Comparison of ENCODE assay signal across 8 mouse cellular contexts in the genomic region with DNA sequence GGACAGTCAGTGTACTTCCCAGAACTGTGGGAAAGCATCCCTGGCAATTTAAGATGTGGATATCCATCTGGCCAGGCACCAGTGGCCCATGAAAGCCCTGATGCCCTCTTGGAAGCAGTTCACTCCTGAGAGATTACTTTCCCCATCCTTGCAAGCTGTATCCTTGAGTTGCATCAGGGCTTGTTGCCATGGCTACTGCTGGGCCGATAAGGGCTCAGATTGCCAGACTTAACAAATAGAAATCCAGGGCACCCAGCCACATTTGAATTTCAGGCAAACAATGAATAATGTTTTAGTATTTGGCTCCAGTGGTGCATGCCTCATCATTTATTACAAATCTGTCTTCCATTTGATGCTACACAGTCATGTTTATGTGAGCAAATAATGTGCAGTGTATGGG.
A peak's percentile ranks its signal among the peaks of the same experiment; 100 is the strongest.
DNase-seq lines count a peak whose midpoint lies in the region; ATAC-seq lines count a peak whose summit lies in the region.
"Had no signal": no experiment of that assay in that cellular context is flagged by ENCODE, and none has a peak within 500 bp of the region (broad histone marks: within the 10 kb centered on the region; RNA-seq: fewer than 3 reads in every experiment).

No protein-coding gene starts in this region.

- peak; percentile 35 to 40 for DNase-seq in left cerebral cortex, postnatal 10 days (ENCODE audit: extremely low spot score in 1 of 2, low spot score in 2 of 2)
- DNase-seq in left cerebral cortex, adult 11 months (ENCODE audit: low spot score), result no peak
- peak; percentile 46 for DNase-seq in adipocyte (ENCODE audit: low spot score)
- peak; percentile 61 for DNase-seq in adrenal gland, postnatal 25 days
- DNase-seq in liver, embryonic 13.5 days, result no peak
- no peak for DNase-seq in thymus, postnatal 25 days
- DNase-seq: lung, embryonic 14.5 days had no signal

- peak overlapping the region; percentile 72 for H3K9ac ChIP-seq in liver, embryonic 13.5 days
- H3K9ac ChIP-seq: lung, embryonic 14.5 days had no signal

- intact Hi-C loops in left cerebral cortex, postnatal 10 days (cut with DNase I), result no loop called here

- H3K27me3 ChIP-seq in liver, embryonic 13.5 days, result no peaks in the 10 kb centered on the region

- peak overlapping the region; percentile 97 for H3K27ac ChIP-seq in liver, embryonic 13.5 days

- ATAC-seq in liver, embryonic 13.5 days (ENCODE audit: low read depth), result no peak
- no peak for ATAC-seq in activated CD4-positive, CD25-positive, alpha-beta regulatory T cell, adult 4 months

- H3K4me1 ChIP-seq in liver, embryonic 13.5 days (replicated peaks), result peaks cover 88% of the 10 kb centered on the region

- peaks cover 50% of the 10 kb centered on the region for H3K36me3 ChIP-seq in liver, embryonic 13.5 days

- 58% methylated on average over 1 of the region's 1 CpGs for WGBS in liver, embryonic 13.5 days (ENCODE audit: insufficient replicate concordance)

- H3K4me3 ChIP-seq in liver, embryonic 13.5 days (replicated peaks), result no peak overlapping the region

- no peak overlapping the region for H3K4me2 ChIP-seq in liver, embryonic 13.5 days
- H3K4me2 ChIP-seq: lung, embryonic 14.5 days had no signal

- H3K9me3 ChIP-seq in liver, embryonic 13.5 days (replicated peaks), result no peaks in the 10 kb centered on the region

Comparison
In these comparisons a context has a peak if more than half of its experiments do, and no peak if none do; other contexts are left out.
1. DNase-seq: peak in left cerebral cortex, postnatal 10 days (2 of 2), adipocyte (single experiment) and adrenal gland, postnatal 25 days (single experiment); none in left cerebral cortex, adult 11 months (single experiment), liver, embryonic 13.5 days (single experiment) and thymus, postnatal 25 days (single experiment).